1 mouse cellular context compared by ENCODE assay signal in the genomic region with DNA sequence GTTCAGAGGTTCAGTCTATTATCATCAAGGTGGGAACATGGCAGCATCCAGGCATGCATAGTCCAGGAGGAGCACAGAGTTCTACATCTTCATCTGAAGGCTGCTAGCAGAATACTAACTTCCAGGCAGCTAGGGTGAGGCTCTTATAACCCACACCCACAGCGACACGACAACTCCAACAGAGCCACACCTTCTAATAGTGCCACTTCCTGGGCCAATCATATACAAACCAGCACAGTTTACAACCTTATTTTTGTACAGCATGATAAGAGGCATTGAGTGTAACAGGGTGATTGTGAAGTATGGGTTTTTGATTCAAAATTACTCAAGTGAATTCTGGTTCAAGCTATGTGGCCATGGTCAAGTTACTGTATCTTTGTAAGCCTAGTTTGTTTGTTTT. TPM values are rescaled to one million over a fixed set of nuclear protein-coding genes. Genes with fewer than 3 reads are reported as not detected.
"Had no signal": no experiment of that assay in that cellular context is flagged by ENCODE, and none has a peak within 500 bp of the region (broad histone marks: within the 10 kb centered on the region; RNA-seq: fewer than 3 reads in every experiment).

No protein-coding gene starts in this region.

RNA-seq across cellular contexts. Expression of a gene that starts 28.4 kb away (rescaled TPM):
- polyA plus RNA-seq: macrophage had no signal
